Mouse (Mus musculus) cerebellum, postnatal 25 days (tissue): ENCODE measurements around the gene Eri3.

Experiments
- DNase-seq, 2 experiments: peaks; one replicate each; pipeline ENCODE4 v3.0.0; 2021; ENCODE audit warnings: mixed read lengths in 2 of 2

Gene Eri3

DNA sequence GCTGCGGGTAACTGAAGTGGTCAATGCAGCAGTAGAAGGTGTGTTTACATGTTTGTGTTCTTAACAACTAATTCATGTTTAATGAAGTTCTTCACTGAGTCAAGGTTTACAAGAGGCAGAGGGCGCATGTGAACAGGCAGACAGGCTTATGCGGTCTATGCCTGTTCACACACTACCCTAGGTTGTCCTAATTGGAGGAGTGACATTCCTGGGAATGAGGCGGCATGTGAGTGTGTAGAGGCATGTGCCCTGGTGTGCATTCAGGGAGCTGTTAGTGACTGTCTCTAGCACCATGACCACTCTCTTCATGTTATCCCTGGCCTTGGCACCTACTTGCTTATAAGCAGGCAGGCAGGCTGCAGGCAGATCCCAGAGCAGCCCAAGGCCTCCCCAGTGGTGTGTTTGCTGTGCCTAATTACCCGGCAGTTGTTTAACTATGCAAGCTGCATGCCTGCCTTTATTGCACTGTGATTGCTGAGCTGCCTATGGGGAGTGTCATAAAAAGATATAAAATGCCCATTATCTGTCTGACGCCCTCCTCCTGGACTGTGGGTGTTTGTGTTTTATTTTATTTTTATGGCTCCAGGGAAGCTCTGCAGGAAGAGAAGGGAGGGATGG is 80.0 kb downstream of the Eri3 start:
- no peak for DNase-seq

DNA sequence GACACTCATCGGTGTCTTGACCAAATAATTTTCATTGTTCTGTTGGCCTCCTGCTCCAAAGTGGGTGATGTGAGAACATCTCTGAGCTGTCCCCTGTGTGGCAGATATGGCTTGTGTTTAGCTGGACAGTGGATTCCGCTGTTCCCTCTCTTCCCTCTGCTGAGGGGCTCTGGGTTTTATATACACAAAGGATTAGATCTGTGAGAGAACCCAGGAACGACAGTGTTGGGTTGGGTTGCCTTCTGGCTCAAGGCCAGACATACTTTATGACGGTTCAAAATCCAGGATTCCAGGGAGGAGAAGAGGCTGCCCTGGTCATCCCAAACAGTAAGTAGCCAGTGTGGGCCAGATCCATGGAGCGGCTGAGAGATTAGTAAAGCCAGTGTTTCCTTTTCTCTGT is 83.4 kb downstream of the Eri3 start:
- DNase-seq: no peak

DNA sequence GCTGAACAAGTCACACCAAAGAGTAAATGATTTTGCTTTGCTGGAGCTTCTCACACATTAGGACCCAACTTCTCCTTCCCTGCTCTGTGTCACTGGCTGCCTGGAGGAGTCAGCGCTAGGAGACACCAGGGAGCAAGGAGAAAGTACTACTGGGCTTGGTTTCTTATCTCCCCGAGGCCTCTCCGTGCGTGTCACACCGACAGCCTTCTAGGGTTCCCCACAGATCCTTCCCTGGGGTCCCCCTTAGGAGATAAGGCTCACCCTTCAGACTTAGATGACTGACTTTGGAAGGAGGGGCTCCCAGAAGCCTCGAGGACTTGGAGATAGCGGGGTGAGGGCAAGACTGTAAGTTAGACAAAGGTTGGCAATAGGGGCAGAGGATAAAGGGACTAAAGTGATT is 84.5 kb downstream of the Eri3 start:
- no peak for DNase-seq

DNA sequence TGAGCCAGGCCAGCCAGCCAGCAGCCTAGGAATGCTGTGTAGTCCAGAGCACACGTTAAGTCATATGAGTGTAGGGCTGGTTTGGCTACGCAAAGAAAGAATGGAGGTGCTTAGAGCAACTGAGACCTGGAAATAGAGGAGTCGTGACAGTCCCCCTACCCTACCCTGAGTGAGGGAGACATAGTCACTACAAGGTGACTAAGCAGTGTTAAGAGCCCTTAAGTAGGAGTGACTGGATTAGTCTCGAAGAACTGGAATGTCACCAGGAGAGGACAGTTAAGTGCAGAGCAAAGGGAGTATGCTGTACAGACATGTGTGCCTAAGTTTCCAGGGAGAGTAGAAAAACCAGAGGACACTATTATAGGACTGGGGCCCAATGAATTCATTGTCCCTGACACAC is 86.0 kb downstream of the Eri3 start:
- no peak for DNase-seq

DNA sequence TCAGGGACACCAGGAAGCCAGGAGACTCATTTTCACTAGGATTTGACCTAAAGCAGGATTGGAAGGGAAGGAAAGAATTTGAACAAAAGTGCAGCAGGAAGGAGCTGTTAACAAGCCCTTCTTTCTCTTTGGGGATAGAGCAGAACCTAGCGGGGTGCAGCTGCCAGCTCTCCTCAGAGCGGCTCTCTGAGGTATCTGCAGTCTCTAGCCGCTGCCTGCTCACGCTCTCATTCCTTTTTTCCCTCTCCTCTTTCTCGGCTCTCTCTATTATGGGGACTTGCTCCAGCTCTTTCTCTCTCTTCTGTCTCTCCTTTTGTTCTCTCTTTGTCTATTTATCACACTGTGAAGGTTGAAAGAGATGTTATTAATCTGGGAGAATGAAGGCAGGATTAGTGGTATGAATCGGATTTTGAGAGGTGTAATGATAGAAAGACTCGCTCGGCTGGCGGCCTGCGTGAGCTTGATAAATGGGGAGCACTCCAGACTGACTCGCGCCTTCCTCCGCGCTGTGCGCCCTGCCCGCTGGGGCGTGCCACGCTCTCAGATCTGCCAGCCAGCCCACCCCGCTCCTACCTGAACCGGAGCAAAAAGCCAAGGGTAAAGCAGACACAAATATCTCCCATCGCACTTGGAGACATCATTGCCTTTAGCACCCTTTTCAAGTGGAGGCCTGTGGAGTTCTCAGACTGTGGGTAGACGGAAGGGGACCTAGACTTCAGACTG is 86.9 kb downstream of the Eri3 start:
- DNase-seq: no peak

DNA sequence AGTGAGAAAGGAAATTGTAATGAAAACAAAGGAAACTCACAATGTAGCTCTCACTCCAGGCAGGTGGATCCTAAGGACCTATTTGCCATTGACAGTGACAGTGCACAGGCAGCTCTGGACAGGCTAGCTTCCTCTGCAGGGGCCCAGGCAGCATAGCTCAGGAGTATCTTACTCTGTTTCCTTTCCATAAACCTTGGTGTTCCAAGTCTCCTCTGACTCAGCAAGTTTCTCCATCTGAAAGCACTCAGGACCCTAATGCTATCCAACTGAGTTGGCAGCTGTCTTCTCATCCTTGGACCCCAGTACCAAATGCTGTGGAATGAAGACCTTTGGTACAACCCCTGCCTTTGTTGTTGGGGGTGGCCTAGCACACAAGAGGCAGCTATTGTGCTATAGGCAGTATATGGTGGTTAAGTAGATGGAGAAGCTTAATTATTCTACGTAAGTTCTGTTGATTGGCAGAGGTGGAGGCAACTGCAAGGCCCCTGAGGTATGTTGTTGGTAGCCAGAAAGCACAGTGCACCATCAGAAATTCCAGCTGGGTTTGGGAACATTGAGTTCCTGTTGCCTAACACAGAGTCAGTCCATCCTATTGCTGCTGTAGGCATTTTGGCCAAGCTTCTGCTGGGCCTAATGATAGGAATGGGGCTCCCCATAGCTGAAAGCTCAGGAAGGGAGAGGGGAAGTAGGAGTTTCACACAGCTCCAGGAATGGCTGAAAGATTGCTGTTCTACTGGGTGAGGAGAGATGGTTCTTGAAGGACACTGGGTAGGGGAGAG is 90.9 kb downstream of the Eri3 start:
- no peak for DNase-seq

DNA sequence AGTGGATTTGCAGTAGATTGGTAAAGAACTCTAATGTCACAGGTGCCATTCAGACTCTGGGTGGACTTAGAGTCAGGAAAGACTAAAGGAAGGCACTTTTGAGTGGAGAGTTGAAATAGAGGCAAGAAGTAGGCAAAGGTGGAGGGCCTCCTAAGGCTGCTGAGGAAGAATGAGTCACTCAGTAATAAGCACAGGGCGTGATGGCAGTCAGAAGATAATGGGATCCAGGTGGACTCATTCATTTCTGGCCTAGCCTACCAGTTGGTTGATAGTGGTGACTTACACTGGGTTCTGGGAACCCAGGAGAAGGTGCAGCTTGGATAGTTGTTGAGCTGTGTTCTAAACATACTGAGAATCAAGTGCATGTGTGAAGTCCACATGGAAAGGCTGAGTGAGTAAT is 91.6 kb downstream of the Eri3 start:
- DNase-seq: no peak

DNA sequence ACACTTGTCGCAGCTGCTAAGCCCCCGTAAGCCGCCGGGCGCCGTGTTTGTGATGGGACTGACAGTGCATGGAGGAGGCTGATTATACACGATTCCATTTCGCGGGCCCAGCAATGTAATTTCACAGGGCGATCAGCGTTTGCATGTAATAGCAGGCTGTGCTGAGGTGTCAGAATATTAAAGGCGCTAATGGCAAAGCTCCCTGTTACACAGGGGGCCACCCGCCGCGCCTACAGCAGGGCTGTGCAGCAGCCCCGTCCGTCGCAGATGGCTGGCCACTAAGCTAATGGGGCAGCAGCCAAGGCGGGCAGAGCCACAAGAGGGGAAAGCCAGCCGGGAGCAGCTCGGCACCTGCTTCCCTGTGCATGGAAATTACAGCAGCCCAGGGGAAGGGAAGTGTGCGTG is 94.9 kb downstream of the Eri3 start:
- peak; percentile 88 to 93 for DNase-seq

DNA sequence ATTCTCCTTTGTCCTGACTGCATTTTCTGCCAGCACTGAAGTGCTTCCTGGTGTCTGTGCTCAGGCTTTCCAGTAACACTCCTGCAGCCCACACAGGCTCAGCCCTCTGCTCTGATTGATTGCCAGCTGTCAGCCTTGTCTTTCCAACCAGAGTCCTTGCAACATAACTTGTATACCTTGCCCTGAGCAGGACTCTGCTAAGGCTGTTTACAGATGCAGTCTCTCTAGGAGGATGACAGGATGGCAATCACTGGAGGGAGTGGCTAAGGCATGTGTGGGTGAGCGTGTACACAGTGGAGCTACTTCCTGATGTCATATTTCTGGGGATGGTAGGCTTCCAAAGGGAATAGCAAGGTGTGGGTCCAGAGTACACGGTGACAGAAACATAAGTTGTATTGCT is 95.7 kb downstream of the Eri3 start:
- DNase-seq: peak; percentile 30 to 47

DNA sequence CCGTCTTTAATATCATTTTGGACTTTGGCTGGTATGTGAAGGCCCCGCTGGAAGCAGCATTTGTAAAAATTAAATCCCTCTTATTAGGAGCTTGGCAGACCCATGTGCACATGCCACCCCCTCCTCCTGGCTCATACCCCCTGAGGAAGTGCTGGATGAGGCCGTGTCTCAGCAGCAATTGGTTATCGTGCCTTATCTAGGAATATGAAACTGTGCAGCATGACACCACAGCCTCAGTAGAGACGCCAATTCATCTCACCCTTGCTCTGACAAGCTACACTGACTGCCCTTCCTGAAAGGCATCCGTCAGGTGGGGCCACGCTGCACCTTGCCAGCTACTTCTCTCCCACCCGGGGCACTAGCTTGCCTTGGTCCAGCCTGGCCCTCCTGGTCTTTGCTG is 96.3 kb downstream of the Eri3 start:
- DNase-seq: peak; percentile 31 to 32

DNA sequence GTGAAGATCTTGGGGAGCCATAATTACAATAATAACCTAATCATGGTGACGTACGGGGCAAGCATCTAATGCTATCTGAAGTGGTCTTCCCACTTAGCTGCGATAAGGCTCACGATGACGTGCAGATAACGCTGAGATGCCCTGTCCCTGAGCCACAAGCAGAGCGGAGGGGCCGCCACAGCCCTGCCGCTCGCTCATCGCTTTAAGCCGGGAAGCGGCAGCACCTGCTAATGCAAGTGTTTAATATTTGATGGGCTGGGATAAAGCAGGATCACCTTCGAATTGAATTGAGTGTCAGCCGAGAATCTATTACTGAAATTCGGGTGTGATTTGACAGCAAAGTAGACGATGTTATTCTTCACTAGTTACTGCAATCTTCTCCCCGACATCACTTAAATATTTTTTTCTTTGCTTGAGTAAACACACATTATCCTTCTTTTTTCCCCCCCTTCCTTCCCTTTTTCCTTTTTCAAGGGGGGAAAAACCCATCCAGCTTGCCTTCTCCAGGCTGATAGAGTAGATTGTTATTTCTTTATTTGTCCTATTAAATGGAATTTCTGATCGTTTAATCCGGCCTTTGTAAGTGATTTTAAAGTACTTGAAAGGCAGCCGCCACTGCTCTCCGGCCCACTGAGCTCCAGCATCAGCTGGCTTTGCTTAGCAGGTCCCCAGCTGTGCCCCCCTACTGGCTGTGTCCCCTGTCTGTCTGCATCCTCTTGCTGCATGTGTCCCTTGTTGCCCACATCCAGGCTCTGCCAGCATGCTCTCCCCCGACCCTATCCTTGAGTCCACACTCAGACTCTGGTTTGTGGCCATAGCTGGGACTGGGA is 97.0 kb downstream of the Eri3 start:
- peak; percentile 31 to 32 for DNase-seq

DNA sequence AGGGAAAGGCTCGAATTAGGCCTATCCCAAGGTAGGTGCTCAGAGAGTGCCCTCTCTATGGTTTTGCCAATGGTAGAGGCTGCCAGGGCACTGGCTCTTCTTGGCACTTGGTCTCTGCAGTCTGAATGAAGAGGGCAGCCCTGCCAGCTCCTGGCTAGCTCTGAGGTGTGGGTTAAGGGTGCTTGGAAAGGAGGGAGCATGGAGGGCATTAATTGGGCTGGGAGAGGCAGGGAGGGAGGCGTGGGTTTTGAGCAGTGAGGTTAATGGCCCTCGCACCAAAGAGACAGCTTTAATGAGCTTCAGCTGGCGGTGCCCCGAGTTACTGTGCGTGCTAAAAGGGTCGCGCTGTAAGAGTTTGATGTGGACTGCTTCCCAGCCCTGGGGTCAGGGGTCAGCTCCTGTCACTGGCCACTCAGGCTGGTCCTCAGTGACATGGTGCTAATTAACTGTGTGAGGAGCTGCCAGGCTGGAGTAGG is 101.5 kb downstream of the Eri3 start:
- DNase-seq: peak; percentile 53 to 63

DNA sequence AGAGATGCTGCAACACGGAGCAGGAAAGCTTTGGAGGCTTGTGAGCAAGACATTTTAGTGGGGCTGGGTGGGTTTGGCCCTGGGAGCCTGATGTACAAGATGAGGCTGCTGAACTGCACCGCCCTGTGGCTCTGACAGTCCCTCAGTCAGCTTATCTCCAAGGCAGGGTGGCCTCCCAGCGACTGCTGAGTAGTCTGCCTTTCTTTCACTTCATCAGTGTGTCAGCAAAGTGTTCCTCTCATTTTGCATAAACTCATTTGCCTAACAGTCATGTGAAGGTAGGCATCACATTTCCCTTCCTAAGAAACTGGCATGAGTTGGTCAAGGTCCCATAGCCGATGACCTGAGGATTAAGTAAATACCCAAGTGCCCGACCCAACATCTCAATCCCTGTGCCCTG is 102.6 kb downstream of the Eri3 start:
- no peak for DNase-seq

DNA sequence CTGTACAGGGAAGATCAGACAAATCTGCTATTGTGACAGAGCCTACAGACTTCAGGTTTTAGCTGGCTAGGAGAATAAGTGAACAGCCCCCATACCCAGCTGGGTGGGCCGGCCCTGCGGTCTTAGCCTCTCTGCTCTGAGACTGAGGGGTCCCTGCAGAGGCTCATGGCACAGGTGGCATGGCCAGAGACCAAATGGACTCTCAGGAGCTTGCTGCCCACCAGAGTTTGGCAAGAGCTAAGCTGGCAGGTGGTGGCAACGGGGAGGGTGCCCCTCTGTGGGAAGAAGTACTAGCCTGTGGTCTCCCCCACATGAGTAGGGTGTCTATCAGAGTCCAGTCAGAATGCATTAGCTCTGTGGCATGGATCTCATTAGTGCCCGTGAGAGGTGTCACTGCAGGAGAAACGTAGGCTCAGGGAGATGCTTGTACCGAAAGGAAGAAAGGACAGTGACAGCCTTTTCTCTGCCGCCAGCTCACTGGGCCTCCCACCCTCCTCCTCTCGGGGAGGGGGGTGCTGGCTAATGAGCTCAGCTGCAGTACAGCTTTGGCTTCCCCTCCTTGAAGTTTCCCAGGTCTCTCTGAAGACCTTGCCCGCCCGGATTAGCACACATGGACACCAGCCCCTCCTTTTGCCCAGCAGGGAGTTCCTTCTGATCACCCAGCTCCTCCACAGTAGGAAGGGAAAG is 104.0 kb downstream of the Eri3 start:
- DNase-seq: peak in 1 of 2 experiments; percentile 39

DNA sequence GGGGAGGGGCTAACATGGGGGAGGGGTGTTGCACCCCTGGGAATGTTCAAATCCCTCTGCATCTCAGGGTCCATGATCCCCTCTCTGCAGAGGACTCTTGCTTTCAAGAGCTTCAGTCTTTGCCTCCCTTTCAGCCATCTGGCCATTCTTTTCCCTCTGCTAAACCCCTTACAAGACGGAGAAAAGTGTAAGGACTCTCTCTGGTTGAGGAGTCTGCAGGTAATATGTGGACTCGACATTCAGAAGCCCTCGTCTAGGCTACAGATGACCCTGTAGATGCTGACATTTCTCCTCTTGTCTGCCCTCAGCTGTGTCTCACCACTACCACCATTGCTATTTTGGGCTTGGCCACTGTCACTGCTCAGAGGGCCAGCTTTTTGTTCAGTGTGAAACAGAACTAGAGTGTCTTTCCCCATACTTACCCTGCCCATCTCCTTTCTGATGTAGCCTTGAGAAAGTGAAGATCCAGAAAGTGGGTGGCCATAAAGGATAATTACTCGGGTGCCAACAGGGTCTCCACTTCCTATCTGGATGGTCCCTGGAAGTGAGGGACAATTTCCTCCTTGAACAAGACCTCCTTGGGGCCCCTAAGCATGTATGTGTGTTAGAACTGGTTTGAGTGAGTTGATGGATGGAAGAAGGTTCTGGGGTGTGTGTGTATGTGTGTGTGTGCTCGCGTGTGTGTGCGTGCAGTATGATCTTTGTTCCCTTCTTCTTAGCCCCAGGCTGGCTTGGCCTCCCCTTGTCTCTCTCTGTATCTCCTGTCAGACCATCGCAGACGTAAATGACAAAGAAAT is 104.7 kb downstream of the Eri3 start:
- DNase-seq: peak; percentile 40 to 53

DNA sequence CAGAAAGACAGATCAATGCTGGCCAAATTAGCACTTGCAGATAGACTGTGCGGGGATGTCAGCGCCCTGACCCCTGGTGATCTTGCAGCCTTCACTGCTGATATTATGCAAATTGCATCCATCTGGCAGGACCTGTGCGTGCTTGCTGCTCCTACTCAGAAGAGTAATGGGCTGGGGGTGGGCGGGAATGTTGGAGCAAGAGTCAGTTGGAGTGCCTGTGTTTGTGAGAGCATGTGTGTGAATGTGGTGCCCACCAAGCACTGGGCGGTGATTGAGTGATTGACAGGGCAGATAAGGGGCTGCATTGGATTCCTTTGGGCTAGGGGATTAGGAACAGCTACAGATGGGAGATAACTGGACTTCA is 105.3 kb downstream of the Eri3 start:
- DNase-seq: no peak

DNA sequence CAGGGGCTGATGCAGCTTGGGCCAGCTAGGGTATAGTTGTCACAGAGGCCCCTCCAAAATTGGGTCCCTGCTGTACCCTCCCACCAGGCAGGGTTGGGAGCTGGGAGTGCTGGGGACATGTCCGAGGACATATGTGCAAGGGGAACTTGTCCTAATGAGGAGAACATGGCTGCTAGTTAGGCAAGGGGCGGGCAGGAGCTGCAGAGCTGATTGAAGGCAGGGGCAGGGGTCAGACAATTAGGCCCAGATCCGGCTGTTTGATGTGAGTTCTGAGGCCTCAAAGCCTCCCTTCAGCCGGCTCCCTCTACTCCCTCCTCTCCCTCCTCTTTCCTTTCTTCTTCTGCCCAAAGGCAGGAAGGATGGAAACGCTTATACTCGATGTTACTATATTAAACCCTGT is 106.8 kb downstream of the Eri3 start:
- no peak for DNase-seq

DNA sequence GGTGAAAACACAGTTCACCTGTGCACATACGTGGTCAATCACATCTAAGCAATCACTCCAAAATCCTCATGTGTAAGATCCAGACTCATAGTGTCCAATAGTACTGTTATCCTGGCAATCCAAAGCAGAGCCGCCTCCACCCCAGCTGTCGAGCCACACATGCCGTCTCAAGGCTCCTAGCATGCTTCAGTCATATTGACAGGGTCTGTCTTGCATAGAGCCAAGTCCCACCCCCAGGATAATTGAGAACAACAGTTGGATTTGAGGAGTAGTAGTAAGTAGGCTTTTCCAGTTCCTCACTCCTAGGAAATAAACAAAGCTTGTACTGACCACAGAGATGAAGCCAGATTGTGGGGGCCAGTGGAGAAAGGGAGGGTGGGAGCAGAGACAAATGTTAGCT is 107.5 kb downstream of the Eri3 start:
- DNase-seq: no peak

DNA sequence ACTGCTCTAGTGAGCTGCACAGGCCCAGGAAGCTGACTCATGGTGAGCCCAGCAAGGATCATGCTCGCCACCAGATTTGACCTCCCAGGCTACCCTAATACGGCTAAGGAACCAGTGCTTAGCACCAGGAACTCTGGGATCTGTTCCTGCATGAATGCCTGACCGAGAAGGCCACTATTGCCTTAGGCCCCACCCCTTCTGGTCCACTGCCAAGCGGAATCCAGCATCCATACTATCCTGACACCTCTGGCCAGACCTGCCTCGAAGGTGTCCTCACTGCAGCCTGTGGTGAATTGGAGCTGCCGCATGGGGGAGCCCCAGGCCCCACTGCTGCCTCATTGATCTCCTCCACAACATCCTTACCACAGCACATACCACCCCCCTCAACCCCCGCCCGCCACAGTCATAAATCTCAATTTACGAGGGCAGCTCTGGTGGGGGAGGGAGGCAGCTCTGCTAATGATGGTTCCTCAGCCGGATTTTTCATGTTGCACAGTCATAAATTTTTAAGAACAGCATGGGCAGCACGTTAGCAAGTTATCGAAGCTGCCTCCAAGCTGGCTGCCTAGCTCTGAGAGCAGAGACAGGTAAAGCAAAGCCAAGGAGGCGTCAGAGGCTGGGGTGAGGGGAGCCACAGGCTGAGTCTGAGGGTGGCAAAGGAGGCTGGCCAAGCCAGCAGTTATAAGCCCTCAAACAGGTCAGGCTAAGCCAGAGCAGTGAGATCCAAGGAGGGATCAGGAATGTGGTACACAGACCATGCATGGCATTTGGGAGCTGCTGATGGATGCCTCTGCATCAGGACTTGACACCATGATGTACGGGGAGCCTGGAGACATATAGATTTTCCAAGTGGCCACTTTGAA is 108.6 kb downstream of the Eri3 start:
- peak in 1 of 2 experiments; percentile 42 for DNase-seq

DNA sequence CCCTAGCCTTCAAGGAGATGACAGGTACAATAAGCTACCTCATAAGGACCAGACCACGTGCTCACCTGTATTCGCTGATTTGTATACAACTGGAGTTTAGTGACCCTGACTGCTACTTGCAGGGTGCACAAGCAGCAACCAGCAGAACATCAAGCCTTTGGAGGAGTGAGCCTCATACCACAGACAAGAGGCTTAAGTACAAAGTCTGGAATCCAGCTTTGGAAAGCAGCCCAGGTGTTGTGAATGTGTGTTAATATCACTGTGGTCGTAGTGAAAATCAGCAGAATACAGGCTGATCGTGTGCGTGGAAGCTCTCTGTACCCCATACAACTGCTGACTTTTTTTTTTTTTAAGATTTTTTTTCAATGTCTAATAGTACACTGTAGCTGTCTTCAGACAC is 109.8 kb downstream of the Eri3 start:
- DNase-seq: no peak
